Mouse (Mus musculus) adrenal gland, postnatal 10 days (tissue): ENCODE data around the gene Dnajc6. TPM values are rescaled to one million over a fixed set of nuclear protein-coding genes. Genes with fewer than 3 reads are reported as not detected.
A peak's percentile ranks its signal among the peaks of the same experiment; 100 is the strongest.

Experiments used
- DNase-seq: peaks from one replicate; pipeline ENCODE4 v3.0.0; 2021; ENCODE audit warnings: mixed read lengths
- long read RNA-seq, 2 experiments: library from polyadenylated mRNA; stranded (forward); transcript quantifications; one replicate each; pipeline ENCODE4 v2.0.0; 2021
- total RNA-seq, 2 experiments: library from RNA; stranded (reverse); gene quantifications; 2 replicates each; pipeline ENCODE4 v1.2.3; 2021

Dnajc6 gene
- 1 to 10 TPM; 7.3 to 9.1 TPM for total RNA-seq
- long read RNA-seq, experiment 1, partial matches to known transcripts, result 2 of 2 reads
- long read RNA-seq, experiment 1, other reads (novel, unspliced or antisense), result 0 of 2 reads
- long read RNA-seq, experiment 2, partial matches to known transcripts, result 0 of 3 reads
- long read RNA-seq, experiment 2, other reads (novel, unspliced or antisense), result 3 of 3 reads

DNA sequence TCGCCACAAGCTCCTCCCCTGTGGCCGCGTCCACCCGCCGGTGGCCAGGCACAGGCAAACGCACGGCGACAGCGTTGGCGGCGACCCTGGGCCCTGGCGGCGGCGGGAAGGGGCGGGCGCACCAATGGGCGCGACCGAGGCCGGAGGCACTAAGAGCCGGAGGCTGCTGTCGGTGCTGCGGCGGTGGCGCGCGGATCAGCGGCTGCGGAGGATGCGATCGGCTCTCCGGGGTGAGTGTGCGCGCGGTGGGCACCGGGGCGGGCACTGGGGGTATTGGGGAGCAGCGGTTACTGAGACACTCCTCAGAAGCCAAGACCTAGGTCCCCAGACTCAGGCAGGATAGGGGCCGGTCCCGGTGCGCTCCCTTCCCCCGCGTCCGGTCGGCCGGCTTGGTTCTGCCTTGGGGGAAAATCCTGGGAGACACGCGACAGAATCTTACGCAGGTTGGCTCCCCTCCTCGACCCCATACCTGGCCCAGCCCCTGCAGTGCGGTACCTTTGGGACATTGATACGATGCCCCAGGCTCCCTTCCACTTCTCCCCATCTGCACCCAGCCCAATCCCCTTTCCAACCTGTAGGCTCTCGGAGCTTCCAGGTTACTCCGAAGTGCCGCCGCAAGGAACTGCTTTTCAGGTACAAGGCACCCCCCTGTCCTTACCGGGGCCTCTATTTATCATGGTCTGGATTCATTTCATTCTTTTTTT, at the start of gene Dnajc6:
Gene Dnajc6, plus strand, starts transcription at position 115 of the 704 bp plus-strand sequence.
- peak; percentile 52 for DNase-seq

GRCm38 (mm10) chr4:101448701-101449100, 47.7 kb upstream of the Dnajc6 start:
- no peak for DNase-seq

GRCm38 (mm10) chr4:101449344-101449743, 47.1 kb upstream of the Dnajc6 start:
- DNase-seq, result no peak

DNA sequence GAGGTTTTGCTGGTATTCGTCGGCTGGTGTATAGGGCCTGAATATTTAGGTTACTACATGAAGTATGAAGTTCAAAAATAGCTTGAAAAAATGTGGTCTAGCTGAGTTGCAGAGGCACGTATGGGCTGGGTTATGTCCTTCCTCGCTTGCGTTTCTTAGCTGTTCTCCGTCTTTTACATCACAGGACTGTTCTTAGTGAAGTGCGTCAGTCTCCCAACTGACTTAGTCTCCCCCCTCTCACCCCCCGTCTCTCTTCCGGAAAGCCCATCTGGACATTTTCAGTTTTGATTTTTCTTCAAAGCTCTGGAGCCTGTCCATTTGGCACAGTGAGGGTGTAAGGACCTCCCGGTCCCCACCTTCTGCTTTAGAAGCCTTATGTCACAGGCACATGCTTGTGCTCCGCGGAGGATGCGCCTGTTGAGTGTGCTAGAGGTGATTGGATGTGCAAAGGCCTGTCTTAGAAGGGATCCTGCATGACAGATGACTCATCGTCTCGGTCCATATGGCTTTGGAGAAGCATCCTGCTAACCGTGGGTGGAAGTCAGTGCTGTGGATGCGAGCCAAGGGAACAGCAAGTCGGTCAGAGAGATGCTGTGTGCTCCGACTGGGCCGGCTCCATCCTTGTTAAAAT, 46.2 kb upstream of the Dnajc6 start:
- no peak for DNase-seq

- DNase-seq, result no peak
Measured at GRCm38 (mm10) chr4:101451089-101451488, 45.4 kb upstream of the Dnajc6 start.

- no peak for DNase-seq
Measured at GRCm38 (mm10) chr4:101452829-101453228, 43.6 kb upstream of the Dnajc6 start.

GRCm38 (mm10) chr4:101457176-101457575, 39.3 kb upstream of the Dnajc6 start:
- DNase-seq, result no peak

GRCm38 (mm10) chr4:101458341-101458740, 38.1 kb upstream of the Dnajc6 start:
- DNase-seq, result peak; percentile 69

DNA sequence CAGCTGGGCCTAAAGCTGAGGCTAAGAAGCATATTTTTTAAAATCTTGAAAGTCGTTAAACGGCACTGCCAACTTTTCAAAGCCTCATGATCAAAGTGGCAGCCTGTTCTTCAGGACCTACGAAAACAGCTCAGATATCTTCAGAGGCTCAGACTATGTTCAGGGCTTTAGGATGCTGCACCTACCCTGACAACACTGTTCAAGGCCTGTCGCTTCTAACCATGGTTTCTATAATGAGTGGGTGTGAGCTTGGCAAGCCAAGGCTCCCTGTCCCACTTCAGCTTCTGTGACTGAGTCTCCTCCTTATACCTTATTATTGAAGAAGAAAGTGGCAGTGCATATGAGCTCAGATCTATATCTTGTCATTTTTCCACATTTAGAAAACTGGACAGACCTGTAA, 37.1 kb upstream of the Dnajc6 start:
- no peak for DNase-seq

DNA sequence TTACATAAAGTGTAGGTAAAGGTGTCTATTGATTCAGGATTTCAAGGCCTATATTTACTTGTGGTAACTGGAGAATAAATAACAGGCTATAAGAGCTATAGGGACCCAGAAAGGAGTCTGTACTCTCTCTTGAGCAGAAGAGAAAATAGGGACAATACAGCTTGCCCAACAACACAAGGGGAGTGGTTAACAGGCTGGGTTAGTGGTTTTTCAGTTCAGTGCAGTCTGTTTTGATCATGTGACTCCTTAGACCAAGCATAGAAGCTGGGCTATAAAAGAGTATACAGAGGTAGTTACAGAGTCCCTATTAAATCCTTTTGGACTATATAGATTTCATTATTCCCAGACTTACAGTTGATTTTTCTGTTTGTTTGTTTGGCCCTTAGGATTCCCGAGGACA, 36.3 kb upstream of the Dnajc6 start:
- DNase-seq, result no peak

- DNase-seq, result no peak
Measured at GRCm38 (mm10) chr4:101462065-101462464, 34.4 kb upstream of the Dnajc6 start.

GRCm38 (mm10) chr4:101466264-101466663, 30.2 kb upstream of the Dnajc6 start:
- DNase-seq, result no peak

GRCm38 (mm10) chr4:101469242-101469641, 27.2 kb upstream of the Dnajc6 start:
- DNase-seq, result no peak

DNA sequence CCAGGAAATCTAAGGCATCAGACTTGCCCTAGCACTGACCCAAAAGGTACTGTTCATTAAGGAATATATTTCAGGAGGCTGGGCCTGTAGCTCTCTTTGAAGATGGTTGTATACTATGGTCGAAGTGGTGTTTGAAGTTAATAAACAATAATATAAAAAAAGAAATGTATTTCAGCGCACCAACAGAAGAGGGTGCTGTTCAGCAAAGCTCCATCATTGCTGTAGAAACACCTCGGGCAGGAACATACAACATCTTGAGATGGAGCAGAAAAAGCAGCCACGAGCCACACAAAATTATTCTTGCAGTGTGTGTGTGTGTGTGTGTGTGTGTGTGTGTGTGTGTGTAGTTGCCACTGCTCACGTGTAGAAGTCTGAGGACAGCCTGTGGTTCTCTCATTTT, 25.9 kb upstream of the Dnajc6 start:
- DNase-seq, result peak; percentile 9

DNA sequence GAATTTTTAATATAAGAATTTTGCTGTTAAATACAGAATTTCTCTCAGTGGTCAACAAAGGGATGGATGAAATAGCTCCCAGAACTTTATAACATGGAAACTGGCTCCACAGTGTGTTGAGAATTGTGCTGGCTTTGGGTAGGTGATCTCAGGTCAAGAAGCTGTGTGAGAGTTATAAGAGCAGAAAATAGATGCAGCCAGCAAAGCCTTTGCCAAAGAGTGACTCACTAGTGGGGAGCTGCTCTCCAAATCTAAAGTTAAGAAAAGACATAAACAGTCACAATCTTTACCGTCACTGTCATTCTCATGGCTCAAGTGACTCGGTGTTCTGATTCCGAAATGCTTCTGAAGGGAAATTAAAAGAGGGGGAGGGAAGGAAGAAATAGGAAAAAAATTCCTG, 23.7 kb upstream of the Dnajc6 start:
- DNase-seq, result no peak

DNA sequence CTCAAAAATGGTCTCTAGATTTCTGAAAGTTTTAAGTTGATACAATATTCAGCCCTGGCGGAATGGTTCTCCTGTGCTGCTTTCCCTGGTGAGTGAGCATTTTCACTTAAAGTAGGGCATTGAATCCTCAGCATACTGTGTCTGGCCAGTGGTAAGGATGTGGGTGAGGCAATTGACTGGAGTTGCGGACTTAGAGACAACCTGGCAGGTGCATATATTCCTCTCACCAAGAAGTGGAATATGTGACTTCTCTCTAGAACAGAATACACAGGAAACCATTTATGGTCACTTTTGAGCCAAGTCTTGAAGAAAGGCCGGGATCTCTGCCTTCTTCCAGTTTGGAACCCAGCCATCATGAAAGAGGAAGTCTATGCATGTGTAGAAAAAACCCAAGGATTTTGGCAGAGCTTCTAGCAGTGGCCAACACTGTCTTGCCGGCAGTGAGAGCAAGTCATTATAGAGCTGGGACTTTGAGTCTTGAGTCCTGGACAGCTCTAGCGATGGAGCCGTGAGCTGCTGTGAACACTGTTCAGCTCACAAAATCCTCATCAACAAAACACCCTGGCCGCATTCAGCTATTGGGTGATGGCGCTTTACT, 6.0 kb upstream of the Dnajc6 start:
- DNase-seq, result no peak

DNA sequence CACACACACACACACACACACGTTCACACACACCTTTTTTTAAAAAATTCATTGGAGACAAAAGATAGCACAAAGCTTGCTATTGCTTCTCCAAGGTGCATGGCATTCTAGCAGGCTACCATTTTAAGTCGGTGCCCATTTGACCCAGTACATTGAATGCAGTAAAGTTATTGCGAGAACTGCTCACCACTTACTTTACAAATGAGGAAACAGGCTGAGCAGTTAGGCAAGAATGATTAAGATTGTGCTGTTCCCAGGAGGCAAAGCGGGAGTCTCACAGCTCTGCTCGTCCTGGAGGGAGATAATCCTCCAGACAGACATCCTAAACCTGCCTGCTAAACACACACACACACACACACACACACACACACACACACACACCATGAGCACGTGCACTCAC, 4.7 kb upstream of the Dnajc6 start:
- DNase-seq, result no peak

GRCm38 (mm10) chr4:101493611-101494197, 2.7 kb upstream of the Dnajc6 start:
- peak; percentile 25 for DNase-seq

DNA sequence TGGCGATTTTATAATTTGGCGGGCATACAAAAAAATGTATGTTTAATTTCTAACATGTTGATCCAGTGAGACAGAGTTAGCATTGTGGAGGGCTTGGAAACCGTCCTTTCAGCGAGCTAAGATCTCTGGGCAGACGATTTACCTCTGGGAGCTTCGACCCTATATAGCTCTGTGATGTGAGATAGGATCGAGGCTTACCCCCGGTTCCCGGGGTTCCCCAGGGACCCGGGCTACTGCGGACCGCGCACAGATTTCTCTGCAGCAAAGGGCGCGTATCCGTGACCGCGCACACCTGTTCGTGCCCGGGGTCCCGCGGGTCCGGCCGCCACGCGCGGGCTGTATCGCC, 287 bp upstream of the Dnajc6 start:
- no peak for DNase-seq

DNA sequence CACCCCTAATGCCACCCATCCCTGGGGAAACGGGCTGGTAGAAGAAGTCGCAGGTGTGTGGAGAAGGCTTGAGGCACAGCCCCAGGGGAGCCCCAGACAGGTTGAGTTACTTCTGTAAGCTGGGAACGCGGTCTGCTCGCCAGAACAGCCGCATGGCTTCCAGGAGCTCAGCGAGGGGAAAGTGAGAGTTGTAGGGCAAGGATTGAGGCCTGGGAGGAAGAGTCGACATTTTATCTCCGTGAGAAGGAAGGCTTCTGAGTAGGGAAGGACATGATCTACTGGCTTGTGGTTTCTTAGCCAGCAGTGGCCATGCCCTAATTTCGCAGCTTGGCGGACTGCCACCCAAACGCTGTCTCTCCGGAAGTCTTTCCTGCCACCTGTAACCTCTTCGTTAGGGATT, 888 bp downstream of the Dnajc6 start:
- peak; percentile 61 for DNase-seq

- DNase-seq, result no peak
Measured at GRCm38 (mm10) chr4:101504470-101505007, 8.1 kb downstream of the Dnajc6 start.

DNA sequence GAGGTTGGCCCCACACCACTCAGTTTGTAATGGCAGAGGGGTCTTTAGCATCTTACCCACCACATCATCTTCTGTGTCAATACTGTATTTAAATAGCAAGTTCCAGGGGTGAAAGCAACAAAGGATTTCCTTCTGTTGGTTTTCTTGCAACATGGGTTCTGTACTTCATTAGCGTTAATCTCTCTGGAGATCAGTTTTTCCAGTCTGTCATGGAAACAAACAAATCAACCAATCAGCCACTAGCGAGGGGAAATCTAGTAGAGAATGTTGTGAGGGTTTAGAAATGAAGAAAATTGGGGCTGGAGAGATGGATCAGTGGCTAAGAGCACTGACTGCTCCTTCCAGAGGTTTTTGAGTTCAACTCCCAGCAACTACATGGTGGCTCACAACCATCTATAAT, 9.5 kb downstream of the Dnajc6 start:
- DNase-seq, result no peak

GRCm38 (mm10) chr4:101506372-101506771, 9.9 kb downstream of the Dnajc6 start:
- DNase-seq, result no peak
